11 mouse cellular contexts compared by ENCODE assay signal in the genomic region with DNA sequence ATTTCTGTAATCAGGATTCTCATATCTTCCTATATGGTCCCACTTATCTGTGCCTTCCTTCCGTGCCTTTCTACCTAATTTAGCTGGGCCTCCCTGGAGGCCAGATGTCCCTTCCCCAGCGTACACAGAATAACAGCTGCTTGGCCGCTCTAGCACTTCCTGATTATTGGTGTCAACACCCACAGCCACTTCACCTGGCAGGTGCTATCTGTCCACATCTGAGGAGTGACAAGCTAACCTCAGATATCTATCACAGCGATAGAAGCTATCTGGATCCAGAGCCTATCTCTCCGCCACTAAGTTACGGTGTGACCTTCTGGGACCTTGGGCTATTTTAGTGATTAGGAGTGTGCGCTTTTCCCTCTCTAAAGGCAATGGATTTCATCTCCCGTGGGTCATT.
DNase-seq lines count a peak whose midpoint lies in the region; ATAC-seq lines count a peak whose summit lies in the region.
"Had no signal": no experiment of that assay in that cellular context is flagged by ENCODE, and none has a peak within 500 bp of the region (broad histone marks: within the 10 kb centered on the region; RNA-seq: fewer than 3 reads in every experiment).

No protein-coding gene starts in this region.

- DNase-seq in heart, postnatal 25 days (ENCODE audit: low spot score): no peak
- no peak for DNase-seq in lung, adult 18-20 months
- no peak for DNase-seq in adrenal gland, adult 8-10 months
- no peak for DNase-seq in retina, postnatal 1 day

- no peak for ATAC-seq in heart, embryonic 15.5 days (replicated peaks; ENCODE audit: insufficient number of reproducible peaks, insufficient read depth, low FRiP score, low read depth)
- ATAC-seq in lung, embryonic 16.5 days (ENCODE audit: low read depth): peak; percentile 13; the same call in 1 of the 2 replicates
- ATAC-seq in liver, embryonic 12.5 days: peak; percentile 19; the same call in 1 of the 2 replicates
- peak; percentile 51 for ATAC-seq in stomach, embryonic 15.5 days (ENCODE audit: insufficient read depth, low FRiP score, low read depth)

- H3K4me2 ChIP-seq in heart, embryonic 15.5 days: peak overlapping the region; percentile 24
- peak overlapping the region; percentile 61 for H3K4me2 ChIP-seq in lung, embryonic 16.5 days (ENCODE audit: low read depth, low read length)
- peak overlapping the region; percentile 23; the same call in 1 of the 2 replicates for H3K4me2 ChIP-seq in liver, embryonic 12.5 days
- peak overlapping the region; percentile 40 for H3K4me2 ChIP-seq in stomach, embryonic 15.5 days

- H3K27ac ChIP-seq in heart, embryonic 15.5 days: no peak overlapping the region
- H3K27ac ChIP-seq in lung, embryonic 16.5 days (ENCODE audit: low read length): 0 out of 2 replicates have a peak overlapping the region, but pooled peaks have one; percentile 28
- H3K27ac ChIP-seq in liver, embryonic 12.5 days: peak overlapping the region; percentile 26; the same call in 1 of the 2 replicates
- peak overlapping the region; percentile 65 for H3K27ac ChIP-seq in stomach, embryonic 15.5 days
- H3K27ac ChIP-seq: left cerebral cortex, adult 2 months had no signal

- intact Hi-C loops in heart, postnatal 25 days (cut with DNase I): no loop called here

- H3K36me3 ChIP-seq in heart, embryonic 15.5 days: no peaks in the 10 kb centered on the region
- no peaks in the 10 kb centered on the region for H3K36me3 ChIP-seq in lung, embryonic 16.5 days (ENCODE audit: control insufficient read depth, insufficient read depth, low read length)
- no peaks in the 10 kb centered on the region for H3K36me3 ChIP-seq in liver, embryonic 12.5 days
- H3K36me3 ChIP-seq in stomach, embryonic 15.5 days: no peaks in the 10 kb centered on the region

- WGBS in heart, embryonic 15.5 days: 26% methylated on average over 8 of the region's 8 CpGs
- WGBS in lung, embryonic 16.5 days: 23% methylated on average over 8 of the region's 8 CpGs
- 59% methylated on average over 8 of the region's 8 CpGs for WGBS in liver, embryonic 12.5 days (ENCODE audit: insufficient replicate concordance)
- 50% methylated on average over 8 of the region's 8 CpGs for WGBS in stomach, embryonic 15.5 days

- no peaks in the 10 kb centered on the region for H3K9me3 ChIP-seq in heart, embryonic 15.5 days (replicated peaks)
- no peaks in the 10 kb centered on the region for H3K9me3 ChIP-seq in lung, embryonic 16.5 days (ENCODE audit: control insufficient read depth, low read length)
- H3K9me3 ChIP-seq in liver, embryonic 12.5 days (replicated peaks): no peaks in the 10 kb centered on the region
- H3K9me3 ChIP-seq in stomach, embryonic 15.5 days: no peaks in the 10 kb centered on the region

- no peak overlapping the region for H3K9ac ChIP-seq in heart, embryonic 15.5 days
- 0 out of 2 replicates have a peak overlapping the region, but pooled peaks have one; percentile 28 for H3K9ac ChIP-seq in lung, embryonic 16.5 days (ENCODE audit: low read length)
- H3K9ac ChIP-seq in liver, embryonic 12.5 days: no peak overlapping the region
- no peak overlapping the region for H3K9ac ChIP-seq in stomach, embryonic 15.5 days

- H3K4me3 ChIP-seq in heart, embryonic 15.5 days: no peak overlapping the region
- H3K4me3 ChIP-seq in lung, embryonic 16.5 days (ENCODE audit: low read length): peak overlapping the region; percentile 39
- H3K4me3 ChIP-seq in liver, embryonic 12.5 days: no peak overlapping the region
- no peak overlapping the region for H3K4me3 ChIP-seq in stomach, embryonic 15.5 days (replicated peaks)
- H3K4me3 ChIP-seq: erythroblast, embryonic 14.5 days; left cerebral cortex, adult 2 months had no signal

- no peaks in the 10 kb centered on the region for H3K27me3 ChIP-seq in heart, embryonic 15.5 days
- no peaks in the 10 kb centered on the region for H3K27me3 ChIP-seq in lung, embryonic 16.5 days (ENCODE audit: control insufficient read depth, insufficient read depth, low read depth, low read length)
- no peaks in the 10 kb centered on the region for H3K27me3 ChIP-seq in liver, embryonic 12.5 days (replicated peaks)
- no peaks in the 10 kb centered on the region for H3K27me3 ChIP-seq in stomach, embryonic 15.5 days (replicated peaks)
- H3K27me3 ChIP-seq: CH12.LX had no signal

- H3K4me1 ChIP-seq in heart, embryonic 15.5 days (replicated peaks): peaks cover 9% of the 10 kb centered on the region
- peaks cover 6% of the 10 kb centered on the region; the same call in 1 of the 2 replicates for H3K4me1 ChIP-seq in lung, embryonic 16.5 days (replicated peaks; ENCODE audit: control insufficient read depth, insufficient read depth, low read length)
- H3K4me1 ChIP-seq in liver, embryonic 12.5 days: no peaks in the 10 kb centered on the region
- H3K4me1 ChIP-seq in stomach, embryonic 15.5 days: peaks cover 8% of the 10 kb centered on the region; the same call in 1 of the 2 replicates
